Mouse (Mus musculus) CD4-positive naive resting alpha-beta T cell, adult 76 days (primary cell): Measurements from ENCODE around the gene Tsc22d1. TPM values are rescaled to one million over a fixed set of nuclear protein-coding genes. Genes with fewer than 3 reads are reported as not detected.

Experiments
- total RNA-seq: library from RNA; stranded (reverse); gene quantifications from one replicate; pipeline ENCODE4 v1.2.4, GENCODE M21; 2023

The Tsc22d1 gene
- total RNA-seq = 59.1 TPM

DNA sequence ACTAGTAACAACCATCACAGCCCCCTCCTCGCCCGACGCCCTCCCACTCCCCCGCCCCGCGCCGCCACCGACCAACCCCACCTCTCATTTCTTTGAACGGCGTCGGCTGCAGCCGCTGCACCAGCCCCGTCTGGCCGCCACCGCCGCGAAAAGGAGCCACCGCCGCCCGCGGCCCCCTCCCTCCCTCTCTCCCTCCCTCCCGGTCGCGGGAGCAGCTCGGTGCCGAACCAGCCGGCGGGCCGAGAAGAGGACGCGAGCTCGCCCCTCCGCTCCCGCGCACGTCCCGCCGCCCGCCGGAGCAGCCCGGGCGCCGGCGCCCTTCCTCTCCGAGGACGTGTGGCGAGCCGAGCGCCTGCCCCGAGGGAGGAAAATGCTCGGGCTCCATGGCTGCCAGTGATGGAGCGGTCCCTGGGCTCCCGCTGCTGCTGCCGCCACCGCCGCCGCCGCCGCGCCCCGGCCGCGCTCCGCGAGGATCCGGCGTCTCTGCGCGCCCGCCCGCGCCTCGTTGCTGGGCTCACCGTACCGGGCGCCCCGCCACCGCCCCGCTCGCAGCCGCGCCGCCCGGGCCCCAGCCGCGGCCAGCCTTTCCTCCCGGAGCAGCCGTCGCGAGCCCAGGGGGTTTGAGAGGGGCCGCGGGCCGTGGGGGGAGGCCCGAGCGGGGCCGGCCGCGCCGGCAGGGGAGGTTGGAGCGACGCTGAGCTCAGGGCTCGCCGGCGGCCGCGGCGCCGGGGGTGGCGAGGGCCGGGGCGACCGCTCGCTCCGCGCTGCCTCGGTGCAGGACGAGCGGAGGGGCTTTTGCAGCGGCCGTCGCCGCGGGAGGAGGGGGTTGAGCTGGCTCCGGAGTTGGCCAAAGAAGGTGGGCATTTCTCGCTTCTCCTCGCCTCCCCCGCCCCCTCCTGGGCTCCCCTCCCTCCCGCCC is at the start of gene Tsc22d1:
Tsc22d1 (plus strand) TSS at position 100 of the 919 bp plus-strand sequence.

GRCm38 (mm10) chr14:76556852-76557208 is 142.1 kb downstream of the Tsc22d1 start, which contains the start of gene Serp2:
Gene Serp2 (minus strand): TSS chr14:76556889.

Other genes starting within 250 kb of the Tsc22d1 start
- 3.0 TPM for gene Serp2, start 141.9 kb downstream of the Tsc22d1 start, total RNA-seq